Mouse (Mus musculus): Measurements from ENCODE around the gene Cmtm2a. TPM values are rescaled to one million over a fixed set of nuclear protein-coding genes. Genes with fewer than 3 reads are reported as not detected.

The Cmtm2a gene
- polyA plus RNA-seq (2017; shearing (Covaris generic)), result not detected

DNA sequence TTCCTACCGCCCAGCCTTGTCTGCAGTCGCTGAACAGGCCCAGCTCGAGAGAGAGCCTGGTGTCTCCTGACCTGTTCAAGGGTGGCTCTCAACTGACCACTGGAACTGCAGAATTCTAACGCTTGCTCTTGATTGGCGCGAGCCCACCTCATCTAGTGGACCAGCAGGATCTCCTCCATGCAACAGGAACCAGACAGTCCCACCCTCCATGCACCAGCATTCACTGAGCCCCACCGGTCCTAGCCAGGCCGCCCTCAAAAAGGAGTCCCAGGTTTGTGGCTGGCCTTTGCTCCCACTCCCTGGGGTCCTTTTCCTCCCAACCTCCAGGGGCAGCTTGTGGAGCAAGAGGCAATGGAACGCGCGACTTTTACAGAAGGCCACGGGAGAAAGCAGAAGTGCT is at the start of gene Cmtm2a:
Gene Cmtm2a, minus strand, starts transcription at position 101 of the 400 bp plus-strand sequence.

DNA sequence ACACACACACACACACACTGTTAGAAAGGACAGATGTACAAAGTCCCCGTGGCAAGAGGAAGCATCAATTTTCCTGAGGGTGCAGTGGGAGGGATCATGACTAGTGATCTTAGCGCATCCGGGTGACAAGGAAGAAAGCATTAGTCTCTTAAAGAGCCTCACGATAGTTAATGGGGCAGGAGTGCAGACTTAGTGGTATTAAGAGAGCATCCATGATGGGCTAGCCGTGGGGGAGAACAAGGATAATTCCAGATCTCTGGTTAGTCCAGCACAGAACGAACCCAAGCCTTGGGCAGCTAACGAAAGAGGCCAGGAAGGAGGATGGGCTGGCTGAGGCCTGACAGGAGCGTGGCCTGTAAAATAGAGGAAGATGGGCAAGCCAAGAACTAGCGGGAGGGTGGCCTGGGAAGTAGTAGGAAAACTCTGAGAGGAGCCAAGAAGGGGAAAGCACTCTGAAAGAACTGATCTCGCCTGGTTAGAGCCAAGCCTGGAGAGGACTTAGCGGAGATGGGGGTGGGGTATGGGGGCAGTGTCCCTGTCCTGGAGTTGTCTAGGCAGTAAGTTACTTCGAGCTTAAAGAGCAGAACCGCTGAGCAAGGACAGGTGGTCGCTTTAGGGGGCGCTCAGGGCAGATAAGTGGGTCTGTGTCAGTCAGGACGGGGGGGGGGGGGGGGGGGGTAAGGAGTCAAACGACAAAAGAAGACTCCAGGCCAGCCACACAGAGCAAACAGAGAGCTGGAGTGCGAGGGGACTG is 46.4 kb upstream of the Cmtm2a start, which contains the start of gene Cmtm3:
Gene Cmtm3, plus strand, starts transcription at position 182 of the 754 bp plus-strand sequence.

DNA sequence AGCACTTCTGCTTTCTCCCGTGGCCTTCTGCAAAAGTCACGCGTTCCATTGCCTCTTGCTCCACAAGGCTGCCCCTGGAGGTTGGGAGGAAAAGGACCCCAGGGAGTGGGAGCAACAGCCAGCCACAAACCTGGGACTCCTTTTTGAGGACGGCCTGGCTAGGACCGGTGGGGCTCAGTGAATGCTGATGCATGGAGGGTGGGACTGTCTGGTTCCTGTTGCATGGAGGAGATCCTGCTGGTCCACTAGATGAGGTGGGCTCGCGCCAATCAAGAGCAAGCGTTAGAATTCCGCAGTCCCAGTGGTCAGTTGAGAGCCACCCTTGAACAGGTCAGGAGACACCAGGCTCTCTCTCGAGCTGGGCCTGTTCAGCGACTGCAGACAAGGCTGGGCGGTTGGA is 28.9 kb upstream of the Cmtm2a start, which contains the start of gene Cmtm2b:
Gene Cmtm2b, plus strand, starts transcription at position 301 of the 400 bp plus-strand sequence.

DNA sequence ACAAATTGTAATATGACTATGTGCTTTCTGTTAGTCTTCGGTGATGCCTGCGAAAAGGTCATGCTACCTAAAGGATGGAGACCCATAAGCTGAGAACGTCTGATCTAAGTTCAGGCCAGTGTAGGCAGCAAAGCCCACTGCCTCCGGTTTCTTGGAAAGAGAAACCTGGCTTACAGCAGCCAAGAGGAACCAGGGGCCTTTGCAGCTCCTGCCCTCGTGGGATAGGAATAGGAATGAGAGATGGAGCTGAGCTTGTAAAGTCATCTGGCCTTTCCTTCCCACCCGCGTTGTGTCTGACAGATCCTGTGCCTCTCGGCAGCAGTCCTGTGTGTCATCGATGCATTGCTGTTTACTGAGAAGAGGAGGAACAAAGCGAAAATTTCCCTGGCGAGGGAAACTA is 28.3 kb upstream of the Cmtm2a start, which contains the start of gene Gm11020:
Gene Gm11020, plus strand, starts transcription at position 301 of the 400 bp plus-strand sequence.

DNA sequence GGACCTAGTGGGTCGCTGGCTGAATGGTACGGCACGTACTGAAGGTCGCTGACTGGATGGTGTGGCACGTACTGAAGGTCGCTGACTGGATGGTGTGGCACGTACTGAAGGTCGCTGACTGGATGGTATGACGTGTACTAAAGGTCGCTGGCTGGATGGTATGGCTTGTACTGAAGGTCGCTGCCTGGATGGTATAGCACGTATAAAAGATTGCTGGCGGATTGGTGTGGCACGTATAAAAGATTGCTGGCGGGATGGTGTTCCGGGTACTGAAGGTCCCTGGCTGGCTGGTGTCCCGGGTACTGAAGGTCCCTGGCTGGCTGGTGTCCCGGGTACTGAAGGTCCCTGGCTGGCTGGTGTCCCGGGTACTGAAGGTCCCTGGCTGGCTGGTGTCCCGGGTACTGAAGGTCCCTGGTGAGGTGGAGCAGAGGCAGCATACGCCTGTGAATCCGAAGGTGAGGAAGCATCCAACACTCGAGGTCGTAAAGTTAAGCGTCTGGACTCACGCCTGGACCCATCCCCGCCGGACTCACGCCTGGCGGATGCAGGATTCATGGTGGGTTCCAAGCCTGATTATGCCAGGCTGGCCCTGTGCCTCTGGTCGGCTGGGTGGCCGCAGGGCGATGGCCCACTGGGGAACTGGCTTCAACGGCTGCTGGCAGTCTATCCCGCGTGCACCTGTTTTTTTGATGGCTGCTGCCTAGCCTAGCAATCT is 16.6 kb upstream of the Cmtm2a start, which contains the start of the genes Gm45711 and Cmtm1:
Gene Gm45711, minus strand, starts transcription at position 641 of the 715 bp plus-strand sequence.
Gene Cmtm1, minus strand, starts transcription at position 705 of the 715 bp plus-strand sequence.

DNA sequence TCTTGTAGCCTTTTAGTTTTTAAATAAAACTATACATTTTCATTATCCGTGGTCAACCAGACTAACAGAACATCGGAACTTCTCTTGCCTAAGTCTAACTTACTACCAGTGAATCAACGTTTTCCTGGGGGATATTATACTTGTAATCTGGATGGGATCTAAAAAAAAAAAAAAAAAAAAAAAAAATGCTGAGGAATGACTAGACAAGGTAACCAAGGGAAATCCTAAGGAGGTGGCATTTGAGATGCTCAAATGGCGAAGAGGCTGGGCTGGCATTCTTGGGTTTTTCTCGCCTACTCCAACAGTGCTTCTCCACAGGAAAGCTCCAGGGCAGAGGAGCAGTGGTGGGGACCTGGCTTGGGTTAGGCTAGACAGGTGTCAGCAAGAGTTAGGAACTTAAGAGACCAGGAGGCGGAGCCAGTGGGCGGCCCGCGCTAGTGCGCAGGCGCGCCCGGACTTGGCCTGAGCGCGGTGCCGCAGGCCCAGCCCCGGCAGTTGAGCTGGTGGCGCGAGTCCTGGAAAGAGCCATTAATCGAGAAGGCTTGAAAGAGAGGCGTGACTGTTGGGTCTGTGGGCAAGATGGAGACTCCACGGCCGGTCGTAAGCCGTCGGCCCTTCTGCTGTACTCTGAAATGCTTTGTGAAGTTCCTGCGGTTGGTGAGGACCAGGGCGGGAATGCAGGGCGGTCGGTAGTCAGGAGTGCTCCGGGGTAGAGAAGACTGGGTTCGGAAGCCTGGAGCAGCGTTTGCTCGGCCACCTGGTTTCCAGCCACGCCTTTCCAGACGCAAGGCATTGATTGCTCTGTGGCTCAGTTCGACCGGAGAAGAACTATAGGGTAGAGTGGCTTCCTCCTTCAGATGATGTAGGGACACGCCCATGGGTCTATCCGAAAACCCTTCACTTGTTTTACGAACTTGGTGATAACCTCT is 42.3 kb downstream of the Cmtm2a start, which contains the start of gene Cklf:
Gene Cklf, plus strand, starts transcription at position 423 of the 929 bp plus-strand sequence.

DNA sequence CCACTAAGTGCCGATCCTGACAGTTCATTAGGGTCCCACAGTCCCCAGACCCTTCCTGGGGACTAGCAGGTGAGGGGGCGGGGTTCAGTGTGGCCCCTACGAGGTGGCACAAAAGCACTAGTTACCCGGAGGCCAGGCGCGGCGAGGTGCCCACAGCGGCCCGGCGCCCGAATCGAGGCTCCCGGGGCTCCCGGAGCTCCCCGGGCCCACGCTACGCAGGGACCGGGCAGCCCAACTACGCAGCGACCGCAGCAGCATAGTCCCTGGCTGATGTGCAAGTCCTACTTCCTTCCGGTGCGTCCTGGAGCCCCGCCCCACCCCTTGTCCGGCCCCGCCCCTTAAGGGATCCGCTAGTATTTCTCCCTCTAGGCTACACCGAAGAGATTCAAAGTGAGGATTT is 44.7 kb downstream of the Cmtm2a start, which contains the start of gene Tk2:
Gene Tk2, minus strand, starts transcription at position 283 of the 400 bp plus-strand sequence.

Other genes with a start within 250 kb of the Cmtm2a start
- not detected for gene Cdh5, start 191.6 kb downstream of the Cmtm2a start, polyA plus RNA-seq (2017; shearing (Covaris generic))
- not detected for gene Bean1, start 122.7 kb downstream of the Cmtm2a start, polyA plus RNA-seq (2017; shearing (Covaris generic))
- 107 TPM for gene Tk2, start 44.6 kb downstream of the Cmtm2a start, polyA plus RNA-seq (2017; shearing (Covaris generic))
- 130 TPM for gene Cklf, start 42.3 kb downstream of the Cmtm2a start, polyA plus RNA-seq (2017; shearing (Covaris generic))
- not detected for gene Gm45711, start 16.9 kb upstream of the Cmtm2a start, polyA plus RNA-seq (2017; shearing (Covaris generic))
- not detected for gene Cmtm1, start 17.0 kb upstream of the Cmtm2a start, polyA plus RNA-seq (2017; shearing (Covaris generic))
- not detected for gene Gm11020, start 28.4 kb upstream of the Cmtm2a start, polyA plus RNA-seq (2017; shearing (Covaris generic))
- not detected for gene Cmtm2b, start 29.0 kb upstream of the Cmtm2a start, polyA plus RNA-seq (2017; shearing (Covaris generic))
- gene Cmtm3, start 46.2 kb upstream of the Cmtm2a start, polyA plus RNA-seq (2017; shearing (Covaris generic)), result 35.3 TPM
- gene Cmtm4, start 102.6 kb upstream of the Cmtm2a start, polyA plus RNA-seq (2017; shearing (Covaris generic)), result 0.20 TPM
- gene Dync1li2, start 149.9 kb upstream of the Cmtm2a start, polyA plus RNA-seq (2017; shearing (Covaris generic)), result 50.1 TPM
- 0.13 TPM for gene Terb1, start 216.7 kb upstream of the Cmtm2a start, polyA plus RNA-seq (2017; shearing (Covaris generic))
- 112 TPM for gene Nae1, start 241.5 kb upstream of the Cmtm2a start, polyA plus RNA-seq (2017; shearing (Covaris generic))
- gene Car7, start 241.5 kb upstream of the Cmtm2a start, polyA plus RNA-seq (2017; shearing (Covaris generic)), result 4.7 TPM

All from inflammation-experienced regulatory T-cells, adult 16 weeks (primary cell).